Mouse (Mus musculus): ENCODE results near the gene Tgm3.

Tgm3 gene

DNA sequence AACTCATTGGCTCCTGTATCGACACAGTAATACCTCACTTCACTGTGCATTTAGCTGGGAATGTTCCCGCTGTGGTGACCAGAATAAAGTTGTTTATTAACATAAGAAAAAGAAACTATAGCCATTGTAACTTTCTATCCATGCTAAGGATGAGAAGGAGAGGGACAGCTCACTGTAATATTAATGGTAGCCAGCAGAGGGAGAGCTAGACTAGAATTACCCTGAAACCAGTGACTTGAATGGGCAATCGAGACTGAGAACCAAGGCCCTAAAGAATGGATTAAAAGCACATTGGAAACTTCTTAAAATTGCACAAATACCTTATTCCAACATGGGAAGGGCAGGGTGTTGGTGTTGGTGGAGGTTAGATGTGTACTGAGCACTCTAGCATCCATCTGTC, 56.1 kb downstream of the Tgm3 start:
- DNase-seq (ENCODE audit: low read depth, low spot score) = peak; percentile 28

DNA sequence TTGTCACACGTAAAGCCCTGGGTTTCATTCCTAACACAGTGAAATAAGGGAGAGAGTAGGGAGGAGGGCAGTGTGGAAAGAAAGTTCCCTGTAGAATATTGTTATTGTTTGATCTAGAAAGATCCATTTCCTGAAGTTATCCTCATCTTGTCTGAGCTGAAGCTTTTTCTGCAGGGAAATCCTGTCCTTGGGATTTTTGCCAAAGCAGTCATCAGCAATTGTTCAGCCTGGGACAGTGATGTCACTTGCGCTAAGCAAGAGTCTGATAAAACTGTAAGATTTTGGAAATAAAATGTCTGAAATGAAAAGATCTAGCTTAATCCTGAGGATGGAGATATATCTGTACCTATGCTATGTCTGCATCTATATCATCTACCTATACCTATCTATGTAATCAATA, 58.2 kb downstream of the Tgm3 start:
- DNase-seq (ENCODE audit: low read depth, low spot score) = no peak

Measured in mesoderm, embryonic 11.5 days (tissue).